Mouse (Mus musculus): ENCODE data around the gene Sez6l2.

GRCm38 (mm10) chr7:126950647-126951615 is 568 bp downstream of the Sez6l2 start:
- TF ChIP-seq POLR2A (IDR thresholded peaks at IDR 0.05; ENCODE audit: insufficient read length, low read depth) (no peak), MAX (IDR thresholded peaks at IDR 0.05; ENCODE audit: low read depth) (no peak), POLR2AphosphoS2 (IDR thresholded peaks at IDR 0.05; ENCODE audit: insufficient read length, low read depth) (no peak), REST (IDR thresholded peaks at IDR 0.05; ENCODE audit: insufficient read depth, insufficient read length) (no peak), MYOD1 (IDR thresholded peaks at IDR 0.05; ENCODE audit: control insufficient read depth in 1 of 3, insufficient read length in 2 of 3, low read depth in 2 of 3) (no peak), USF1 (IDR thresholded peaks at IDR 0.05; ENCODE audit: low read depth) (no peak), TCF12 (IDR thresholded peaks at IDR 0.05; ENCODE audit: insufficient read depth, poor library complexity, severe bottlenecking) (no peak), E2F4 (IDR thresholded peaks at IDR 0.05; ENCODE audit: insufficient read depth) (no peak), TCF3 (IDR thresholded peaks at IDR 0.05; ENCODE audit: insufficient read length, low read depth) (no peak), CEBPB (IDR thresholded peaks at IDR 0.05; ENCODE audit: insufficient read depth, poor library complexity, severe bottlenecking) (no peak)
